Mouse (Mus musculus) heart, postnatal 0 days (tissue): ENCODE measurements around the gene Naglu.

Source experiments
- CTCF ChIP-seq: IDR thresholded peaks from 2 replicates; pipeline ENCODE4 v1.5.1; 2016; ENCODE audit warnings: antibody characterized with exemption, control low read depth, low read depth
- EP300 ChIP-seq: IDR thresholded peaks from 2 replicates; pipeline ENCODE4 v1.6.1; 2016; ENCODE audit warnings: antibody characterized with exemption, low read depth

GRCm38 (mm10) chr11:101115564-101115963 is 45.8 kb downstream of the Naglu start:
- TF ChIP-seq CTCF (no peak), EP300 (no peak)
